Mouse (Mus musculus) adrenal gland, adult 8-10 months (tissue): ENCODE measurements around the gene Mthfd1l. TPM values are rescaled to one million over a fixed set of nuclear protein-coding genes. Genes with fewer than 3 reads are reported as not detected.

Experiments used
- DNase-seq: peaks from one replicate; pipeline ENCODE4 v3.0.0; 2022
- total RNA-seq, 4 experiments: library from RNA; stranded (reverse); gene quantifications; 2 replicates each; pipeline ENCODE4 v1.2.4; 2022

The Mthfd1l gene
- total RNA-seq, 4 experiments from 2014 or later = 4.9 to 9.2 (median 8.0) TPM

GRCm38 (mm10) chr10:3978326-3978725 is 5.4 kb downstream of the Mthfd1l start:
- no peak for DNase-seq

DNA sequence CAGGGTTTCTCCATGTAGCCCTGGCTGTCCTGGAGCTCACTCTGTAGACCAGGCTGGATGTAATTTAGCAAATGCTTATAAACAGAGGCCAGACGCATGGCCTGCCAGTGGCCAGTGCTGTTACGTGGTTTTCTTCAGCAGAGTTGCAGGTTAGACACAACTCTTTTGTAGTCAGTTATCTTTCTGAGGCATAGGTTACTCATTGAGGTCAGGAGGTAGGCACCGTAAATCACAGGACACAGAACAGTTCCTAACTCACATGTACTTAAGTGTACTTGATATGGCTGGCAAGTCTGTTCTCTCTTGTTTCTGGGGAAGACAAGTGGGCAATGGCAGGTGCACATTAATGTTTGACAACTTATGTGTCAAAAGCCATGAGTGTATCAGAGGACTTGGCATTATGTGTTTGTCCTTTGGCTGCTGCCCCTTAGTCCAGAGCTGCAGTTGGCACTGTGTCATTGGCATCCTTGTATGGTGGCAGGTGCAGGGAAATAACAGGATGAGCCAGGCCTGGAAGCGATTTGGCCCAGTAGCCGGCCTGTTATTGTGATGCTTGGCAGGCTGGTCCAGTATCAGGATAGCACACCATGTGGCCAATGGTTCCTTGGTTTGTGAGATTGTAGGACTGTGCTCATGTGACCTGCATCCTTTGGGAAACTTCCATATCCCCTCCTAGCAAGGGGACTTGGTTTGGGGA is 6.0 kb downstream of the Mthfd1l start:
- no peak for DNase-seq

GRCm38 (mm10) chr10:3980231-3980630 is 7.3 kb downstream of the Mthfd1l start:
- DNase-seq = no peak

DNA sequence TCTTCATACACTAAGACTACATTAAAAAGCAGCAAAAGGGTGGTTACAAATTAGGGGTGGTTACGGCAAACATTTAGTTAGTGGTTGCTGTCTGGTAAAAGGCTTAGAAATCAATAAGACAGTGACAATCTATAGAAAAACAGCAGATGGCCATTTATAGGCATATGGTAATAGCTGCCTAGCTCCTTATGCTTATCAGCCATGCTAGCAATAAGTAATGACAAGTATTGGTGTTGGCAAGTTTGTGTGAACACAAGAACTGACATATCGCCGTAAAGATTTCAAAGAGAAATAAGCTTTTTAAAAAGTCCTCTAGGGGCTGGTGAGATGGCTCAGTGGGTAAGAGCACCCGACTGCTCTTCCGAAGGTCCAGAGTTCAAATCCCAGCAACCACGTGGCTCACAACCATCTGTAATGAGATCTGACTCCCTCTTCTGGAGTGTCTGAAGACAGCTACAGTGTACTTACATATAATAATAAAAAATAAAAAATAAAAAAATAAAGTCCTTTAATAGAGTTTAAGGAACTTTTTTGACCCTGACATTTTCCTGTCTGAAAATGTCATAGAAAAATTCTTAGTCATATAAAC is 17.5 kb downstream of the Mthfd1l start:
- no peak for DNase-seq

- no peak for DNase-seq
These were observed 20.6 kb downstream of the Mthfd1l start for GRCm38 (mm10) chr10:3993365-3994102.

DNA sequence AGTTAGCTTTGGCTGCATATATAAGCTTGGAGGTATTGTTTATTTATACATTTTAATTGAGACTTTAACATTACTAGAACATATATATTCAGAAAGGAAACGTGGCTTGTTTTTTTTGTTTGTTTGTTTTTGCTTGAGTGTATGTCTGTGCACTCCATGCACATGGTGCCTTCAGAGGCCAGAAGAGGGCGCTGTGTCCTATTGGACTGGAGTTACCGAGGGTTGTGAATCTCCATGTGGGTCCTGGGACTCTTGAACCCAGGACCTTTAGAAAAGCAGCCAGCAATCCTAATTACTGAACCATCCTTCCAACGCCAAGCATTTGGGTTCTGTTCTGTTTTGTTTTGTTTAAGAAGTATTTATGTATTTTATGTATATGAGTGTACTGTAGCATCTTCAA is 22.4 kb downstream of the Mthfd1l start:
- no peak for DNase-seq

DNA sequence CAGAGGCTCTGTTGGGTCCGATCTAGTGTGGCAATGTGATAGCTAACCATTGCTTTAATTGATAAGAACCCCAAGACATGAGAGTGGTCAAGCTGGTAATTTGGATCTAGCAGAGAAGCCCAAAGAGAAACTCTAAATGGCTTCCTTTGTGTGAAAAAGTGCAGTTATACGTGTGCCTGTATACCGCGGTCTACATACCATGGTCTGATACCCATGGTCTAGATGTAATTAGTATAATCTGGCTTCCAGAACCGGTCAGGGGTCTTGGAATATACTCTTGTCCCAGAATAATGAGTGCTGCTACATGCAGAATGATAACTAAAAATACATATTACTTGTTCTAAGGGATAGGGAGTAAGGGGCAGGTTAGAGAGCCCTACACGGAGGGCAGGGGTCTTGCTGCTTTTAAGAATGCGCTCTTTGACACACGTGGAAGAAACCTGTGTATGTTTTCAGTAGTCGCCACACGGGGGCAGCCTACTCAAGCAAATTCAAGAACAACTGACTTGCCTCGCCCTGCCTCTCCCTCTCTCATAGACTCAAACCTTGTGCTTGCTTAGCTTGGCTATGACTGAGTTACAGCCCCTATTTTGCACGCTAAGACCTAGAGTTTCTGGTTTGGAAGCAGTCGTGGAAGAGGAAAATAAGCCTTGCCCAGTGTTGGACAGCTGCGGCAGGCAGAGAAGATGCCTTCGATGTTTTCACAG is 23.4 kb downstream of the Mthfd1l start:
- DNase-seq = peak; percentile 34

- no peak for DNase-seq
These were observed 25.0 kb downstream of the Mthfd1l start for GRCm38 (mm10) chr10:3997851-3998426.

- DNase-seq = no peak
These were observed 29.8 kb downstream of the Mthfd1l start for GRCm38 (mm10) chr10:4002711-4003110.

- no peak for DNase-seq
These were observed 32.3 kb downstream of the Mthfd1l start for GRCm38 (mm10) chr10:4005191-4005590.

- no peak for DNase-seq
These were observed 33.5 kb downstream of the Mthfd1l start for GRCm38 (mm10) chr10:4006296-4007015.

- no peak for DNase-seq
These were observed 49.8 kb downstream of the Mthfd1l start for GRCm38 (mm10) chr10:4022628-4023303.

- DNase-seq = no peak
These were observed 53.7 kb downstream of the Mthfd1l start for GRCm38 (mm10) chr10:4026616-4027015.

DNA sequence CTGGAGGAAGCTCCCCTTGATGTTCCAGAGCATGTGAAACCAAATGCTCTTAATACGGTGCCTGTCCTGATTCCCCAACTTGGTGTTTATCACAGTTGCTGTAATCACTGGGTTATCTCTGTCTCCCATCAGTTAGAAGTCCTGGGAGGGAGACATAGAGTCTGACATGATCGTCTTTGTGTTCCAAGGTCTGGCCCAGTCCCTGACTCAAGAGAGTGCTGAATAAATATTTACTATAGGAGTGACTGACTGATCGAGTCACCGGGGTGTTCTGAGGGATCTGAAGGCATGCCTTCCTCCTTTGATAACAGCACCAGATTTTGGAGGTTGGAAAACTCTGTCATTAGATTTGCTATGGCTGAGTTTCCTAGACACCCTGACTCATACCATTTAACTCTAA is 54.5 kb downstream of the Mthfd1l start:
- DNase-seq = no peak

DNA sequence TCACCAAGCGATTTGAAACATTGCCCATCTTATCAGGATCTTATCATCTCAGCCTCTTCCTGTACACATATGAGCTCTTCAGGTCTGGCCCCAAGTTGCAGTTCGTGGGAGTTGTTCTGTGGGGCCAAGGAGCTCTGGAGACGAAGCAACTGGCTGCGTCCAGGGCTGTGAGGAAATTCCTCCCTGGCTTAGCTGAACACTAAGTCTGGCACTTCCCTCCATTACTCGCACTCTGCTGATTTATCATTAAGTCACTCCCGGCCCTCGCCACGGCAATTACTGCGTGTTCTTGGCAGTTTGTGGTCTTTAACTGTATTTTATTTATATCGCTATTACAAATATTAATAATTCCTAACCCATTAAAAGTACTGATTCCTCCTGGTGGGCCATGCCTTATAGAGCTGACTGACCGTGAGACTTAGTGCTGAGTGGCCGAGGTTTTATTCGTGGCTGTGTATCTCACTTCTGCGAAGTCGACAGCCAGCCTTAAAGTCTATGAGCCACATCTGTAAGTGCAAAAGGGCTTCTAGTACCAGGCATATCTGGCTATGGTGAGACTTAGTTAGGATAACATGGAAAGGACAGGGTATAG is 56.0 kb downstream of the Mthfd1l start:
- DNase-seq = no peak

DNA sequence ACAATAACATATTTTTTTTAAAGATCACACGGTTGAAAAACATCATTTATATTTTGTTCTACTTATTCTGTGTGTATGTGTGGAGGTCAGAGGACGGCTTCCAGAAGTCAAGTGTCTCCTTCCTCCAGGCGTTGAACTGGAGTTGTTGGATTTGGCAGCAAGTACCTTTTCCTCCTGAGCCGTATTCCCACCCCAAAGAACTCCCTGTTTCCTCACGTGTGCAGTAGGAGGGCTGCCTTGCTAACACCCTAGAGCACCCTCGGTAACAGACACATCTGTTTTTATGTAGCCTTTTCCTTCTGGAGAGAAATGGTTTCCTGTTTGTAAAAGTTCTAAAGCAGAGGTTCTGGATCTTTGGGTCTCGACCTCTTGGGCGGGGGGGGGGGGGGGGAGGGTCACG is 60.8 kb downstream of the Mthfd1l start:
- no peak for DNase-seq

- no peak for DNase-seq
These were observed 63.6 kb downstream of the Mthfd1l start for GRCm38 (mm10) chr10:4036476-4036875.

- DNase-seq = no peak
These were observed 64.1 kb downstream of the Mthfd1l start for GRCm38 (mm10) chr10:4037066-4037465.

GRCm38 (mm10) chr10:4038576-4038975 is 65.7 kb downstream of the Mthfd1l start:
- DNase-seq = no peak

- DNase-seq = peak; percentile 21
These were observed 68.8 kb downstream of the Mthfd1l start for GRCm38 (mm10) chr10:4041691-4042090.

DNA sequence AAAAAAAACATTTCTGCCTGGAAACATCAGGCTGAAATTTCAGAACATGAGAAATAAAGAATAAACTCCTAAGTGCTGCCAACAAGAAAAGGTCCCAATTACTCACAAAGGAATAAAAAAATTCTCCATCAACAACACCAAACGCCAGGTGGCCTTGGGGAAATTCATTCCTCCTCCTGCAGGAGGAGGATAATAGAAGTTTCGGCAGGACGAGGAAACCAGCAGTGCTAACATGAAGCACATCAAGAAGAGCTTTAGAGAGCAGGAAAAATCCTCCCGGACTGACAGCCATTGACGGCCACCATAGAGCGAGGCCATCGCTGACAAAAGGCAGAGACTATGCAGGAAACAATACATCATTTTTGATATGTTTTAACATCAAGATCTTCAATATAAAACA is 71.5 kb downstream of the Mthfd1l start:
- no peak for DNase-seq
